Mouse (Mus musculus) liver, adult 2 months (tissue): ENCODE results near the gene Ptrh1. TPM values are rescaled to one million over a fixed set of nuclear protein-coding genes. Genes with fewer than 3 reads are reported as not detected.
A peak's percentile ranks its signal among the peaks of the same experiment; 100 is the strongest.

Source experiments
- DNase-seq: peaks from one replicate; pipeline ENCODE4 v3.0.0-alpha.2; 2011; ENCODE audit warnings: low read depth, low spot score; ENCODE audit errors: extremely low read depth
- H3K27ac ChIP-seq: fragments of 200-500 bp; replicated peaks from 2 replicates; pipeline ENCODE4 v1.5.1; 2012; ENCODE audit warnings: low read depth, mild to moderate bottlenecking, control low read depth, inconsistent platforms, low read length; ENCODE audit not compliant: insufficient read depth
- H3K27me3 ChIP-seq: fragments of 200-500 bp; 2 replicates; pipeline ENCODE4 v1.6.1; 2012; ENCODE audit warnings: mild to moderate bottlenecking, moderate library complexity, low read length, inconsistent platforms; ENCODE audit not compliant: control insufficient read depth, insufficient read depth
- H3K36me3 ChIP-seq: fragments of 200-500 bp; 2 replicates; pipeline ENCODE4 v1.6.1; 2012; ENCODE audit warnings: low read length, inconsistent platforms; ENCODE audit not compliant: control insufficient read depth, insufficient read depth
- H3K4me1 ChIP-seq: fragments of 200-500 bp; 2 replicates; pipeline ENCODE4 v1.6.1; 2011; ENCODE audit warnings: low read length; ENCODE audit not compliant: control insufficient read depth, insufficient read depth
- H3K4me3 ChIP-seq: fragments of 200-500 bp; 2 replicates; pipeline ENCODE4 v1.5.1; 2011; ENCODE audit warnings: low read depth, mild to moderate bottlenecking, control low read depth, low read length, moderate library complexity; ENCODE audit not compliant: insufficient read depth
- H3K79me2 ChIP-seq: fragments of 200-500 bp; 2 replicates; pipeline ENCODE4 v1.6.1; 2012; ENCODE audit warnings: inconsistent platforms, mild to moderate bottlenecking, low read length, moderate library complexity; ENCODE audit not compliant: control insufficient read depth, insufficient read depth
- H3K9ac ChIP-seq: fragments of 200-500 bp; 2 replicates; pipeline ENCODE4 v1.6.1; 2012; ENCODE audit warnings: low read depth, mild to moderate bottlenecking, control low read depth, inconsistent platforms, low read length
- CTCF ChIP-seq: fragments of 200-500 bp; IDR thresholded peaks from 2 replicates; pipeline ENCODE4 v1.5.1; 2011; ENCODE audit warnings: low read depth, low read length, control low read depth
- POLR2A ChIP-seq: fragments of 200-500 bp; IDR thresholded peaks from 2 replicates; pipeline ENCODE4 v1.6.1; 2011; ENCODE audit warnings: low read length, control low read depth; ENCODE audit not compliant: insufficient read depth; ENCODE audit errors: extremely low read depth
- WGBS: fragments of 180-500 bp; shearing (Covaris S2); methylation state at CpG from one replicate; pipeline ENCODE4 v1.1.7; 2018; 5-methylcytosine and 5-hydroxymethylcytosine counted together
- polyA plus RNA-seq: library from polyadenylated mRNA; depleted of rRNA; stranded (reverse); fragments of >200 nt; gene quantifications from 2 replicates; pipeline ENCODE4 v1.2.3, GENCODE M21; 2012
- total RNA-seq: library from RNA; depleted of rRNA; stranded (reverse); fragments of >200 nt; gene quantifications from 2 replicates; pipeline ENCODE4 v1.2.3, GENCODE M21; 2014

The Ptrh1 gene
- total and polyA plus RNA-seq, 2 experiments, result 1.2 to 2.3 TPM

DNA sequence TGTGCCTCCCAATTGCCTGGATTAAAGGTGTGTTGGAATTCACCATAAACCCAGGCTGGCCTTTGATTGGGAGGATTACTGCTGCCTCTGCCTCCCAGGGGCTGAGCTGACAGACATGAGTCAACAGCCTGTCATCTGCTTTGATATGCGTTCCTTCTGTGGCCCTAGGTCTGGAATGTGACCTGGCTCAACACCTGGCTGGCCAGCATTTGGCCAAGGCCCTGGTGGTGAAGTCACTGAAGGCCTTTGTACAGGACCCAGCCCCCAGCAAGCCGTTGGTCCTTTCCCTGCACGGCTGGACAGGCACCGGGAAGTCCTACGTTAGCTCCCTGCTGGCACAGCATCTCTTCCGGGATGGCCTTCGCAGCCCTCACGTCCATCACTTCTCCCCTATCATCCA lies 17.1 kb upstream of the Ptrh1 start:
- H3K27ac ChIP-seq, result no peak overlapping the region
- H3K4me3 ChIP-seq, result no peak overlapping the region
- whole genome bisulfite sequencing, result 56% methylated on average over 8 of the region's 8 CpGs
- no peaks in the 10 kb centered on the region for H3K4me1 ChIP-seq
- H3K27me3 ChIP-seq, result no peaks in the 10 kb centered on the region
- no peak for TF ChIP-seq POLR2A
- TF ChIP-seq CTCF, result no peak
- H3K36me3 ChIP-seq, result no peaks in the 10 kb centered on the region; the same call in 1 of the 2 replicates
- peak; percentile 42 for DNase-seq
- no peaks in the 10 kb centered on the region for H3K79me2 ChIP-seq
- H3K9ac ChIP-seq, result no peak overlapping the region

DNA sequence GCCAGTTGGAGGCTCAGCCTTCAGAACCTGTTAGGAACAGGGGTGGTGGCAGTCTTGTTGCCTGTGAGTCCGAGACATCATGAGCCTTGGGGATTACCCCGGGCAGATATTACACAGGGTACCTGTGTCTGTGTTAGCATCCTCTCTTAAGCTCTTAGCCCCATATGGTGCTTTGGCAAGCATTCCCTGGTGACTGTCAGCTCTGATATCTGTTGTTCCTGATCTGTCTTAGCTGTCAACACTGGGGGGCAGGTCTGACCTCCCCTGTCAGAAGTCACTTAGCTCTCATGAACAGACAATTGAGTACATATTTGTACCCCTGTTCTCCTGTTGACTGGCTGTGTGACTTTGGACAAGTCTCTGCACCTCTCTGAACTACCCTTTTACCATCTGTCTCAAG lies 16.6 kb upstream of the Ptrh1 start:
- WGBS, result 92% methylated on average over 2 of the region's 2 CpGs
- no peak for DNase-seq
- no peaks in the 10 kb centered on the region; the same call in 1 of the 2 replicates for H3K36me3 ChIP-seq
- H3K4me3 ChIP-seq, result no peak overlapping the region
- H3K27ac ChIP-seq, result no peak overlapping the region
- H3K79me2 ChIP-seq, result no peaks in the 10 kb centered on the region
- H3K27me3 ChIP-seq, result no peaks in the 10 kb centered on the region
- no peaks in the 10 kb centered on the region for H3K4me1 ChIP-seq
- TF ChIP-seq POLR2A (no peak), CTCF (no peak)
- no peak overlapping the region for H3K9ac ChIP-seq

DNA sequence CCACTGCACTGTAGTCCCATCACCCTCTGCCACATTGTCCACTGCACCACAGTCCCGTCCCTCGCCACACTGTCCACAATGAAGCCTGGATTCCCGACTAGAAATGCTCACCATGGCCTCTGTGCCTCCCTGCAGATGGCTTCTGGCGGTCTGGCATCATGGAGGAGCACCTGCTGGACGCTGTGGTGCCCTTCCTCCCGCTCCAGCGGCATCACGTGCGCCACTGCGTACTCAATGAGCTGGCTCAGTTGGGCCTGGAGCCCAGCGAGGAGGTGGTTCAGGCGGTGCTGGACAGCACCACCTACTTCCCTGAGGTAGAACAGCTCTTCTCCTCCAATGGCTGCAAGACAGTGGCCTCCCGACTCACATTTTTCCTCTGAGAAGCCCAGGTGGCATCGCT lies 14.2 kb upstream of the Ptrh1 start:
- Histone ChIP-seq H3K79me2 (no peaks in the 10 kb centered on the region), H3K9ac (no peak overlapping the region), H3K4me3 (no peak overlapping the region), H3K27me3 (no peaks in the 10 kb centered on the region), H3K36me3 (no peaks in the 10 kb centered on the region; the same call in 1 of the 2 replicates), H3K4me1 (no peaks in the 10 kb centered on the region), H3K27ac (no peak overlapping the region)
- DNase-seq, result no peak
- WGBS, result 94% methylated on average over 14 of the region's 14 CpGs
- TF ChIP-seq POLR2A, result no peak
- TF ChIP-seq CTCF, result no peak

DNA sequence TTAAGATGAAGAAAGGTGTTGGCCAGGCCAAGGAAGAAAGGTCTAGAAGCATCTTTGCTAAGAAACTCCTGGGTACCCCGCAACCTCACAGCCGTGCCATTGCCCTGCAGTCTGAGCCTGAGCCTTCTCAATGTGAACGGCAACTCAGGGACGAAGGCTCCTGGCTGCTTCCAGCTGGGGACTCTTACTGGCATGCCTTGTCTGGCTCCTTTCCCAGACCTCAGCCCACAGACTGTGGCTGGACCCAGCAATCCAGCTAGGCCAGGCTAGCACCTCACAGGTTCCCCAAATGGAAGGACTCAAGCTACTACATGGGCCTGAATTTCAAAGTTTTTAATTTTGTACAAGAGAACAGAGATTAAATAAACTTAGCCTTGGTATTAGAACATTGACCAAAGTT lies 13.7 kb upstream of the Ptrh1 start:
- WGBS, result 71% methylated on average over 4 of the region's 4 CpGs

DNA sequence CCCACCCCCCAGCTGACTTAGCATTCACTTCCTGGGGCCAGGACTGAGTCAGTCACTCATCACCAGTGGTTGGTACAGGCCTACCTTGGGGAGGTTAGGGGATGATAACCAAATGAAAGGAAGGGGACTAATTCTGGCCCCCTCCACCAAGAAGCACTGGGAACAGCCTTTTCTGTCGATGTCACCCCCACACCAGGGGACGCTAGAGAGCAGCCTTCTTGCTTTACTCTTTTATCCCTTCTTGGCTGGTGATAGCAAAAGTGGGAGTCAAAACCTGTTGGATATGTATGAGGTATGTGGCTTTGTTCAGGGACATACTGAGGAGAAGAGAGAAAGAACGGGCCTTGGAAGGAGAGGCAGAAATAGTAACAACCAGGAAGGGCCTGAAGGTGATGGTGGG lies 12.2 kb upstream of the Ptrh1 start:
- no peaks in the 10 kb centered on the region; the same call in 1 of the 2 replicates for H3K36me3 ChIP-seq
- no peaks in the 10 kb centered on the region for H3K27me3 ChIP-seq
- no peak for DNase-seq
- H3K4me3 ChIP-seq, result no peak overlapping the region
- no peak overlapping the region for H3K27ac ChIP-seq
- no peaks in the 10 kb centered on the region for H3K4me1 ChIP-seq
- no peak for TF ChIP-seq POLR2A
- TF ChIP-seq CTCF, result peak; percentile 42; the same call in 1 of the 2 replicates
- WGBS, result 89% methylated on average over 3 of the region's 3 CpGs
- no peak overlapping the region for H3K9ac ChIP-seq
- H3K79me2 ChIP-seq, result no peaks in the 10 kb centered on the region

More for the DNA sequence above, 13.7 kb upstream of the Ptrh1 start:
- Histone ChIP-seq H3K79me2 (no peaks in the 10 kb centered on the region), H3K4me3 (no peak overlapping the region), H3K4me1 (no peaks in the 10 kb centered on the region), H3K27ac (no peak overlapping the region), H3K36me3 (no peaks in the 10 kb centered on the region; the same call in 1 of the 2 replicates), H3K27me3 (no peaks in the 10 kb centered on the region), H3K9ac (no peak overlapping the region)
- TF ChIP-seq POLR2A, result no peak
- TF ChIP-seq CTCF, result no peak
- DNase-seq, result no peak

DNA sequence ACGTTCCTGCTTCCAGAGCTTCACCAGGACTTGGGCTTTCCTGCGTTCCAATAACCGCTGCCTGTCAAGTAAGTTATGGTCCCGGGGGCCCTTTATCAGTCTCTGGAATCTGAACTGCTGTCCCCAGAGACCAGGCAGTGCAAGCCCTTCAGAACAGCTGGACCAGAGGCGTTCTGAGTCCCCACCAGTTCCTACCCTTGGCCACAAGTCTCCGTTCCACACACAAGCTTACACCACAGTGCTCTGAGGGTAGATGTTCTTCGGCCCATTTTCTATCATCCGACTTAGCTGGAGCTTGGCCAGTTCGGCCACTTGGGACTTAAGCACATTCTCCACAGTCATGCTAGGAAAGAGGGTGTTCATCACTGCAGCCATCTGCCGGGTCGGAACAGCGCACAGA lies 8.3 kb upstream of the Ptrh1 start:
- no peak for DNase-seq
- H3K27me3 ChIP-seq, result no peaks in the 10 kb centered on the region
- no peaks in the 10 kb centered on the region for H3K79me2 ChIP-seq
- H3K4me3 ChIP-seq, result no peak overlapping the region
- no peak overlapping the region for H3K9ac ChIP-seq
- peaks cover 5% of the 10 kb centered on the region for H3K4me1 ChIP-seq
- H3K36me3 ChIP-seq, result no peaks in the 10 kb centered on the region
- 87% methylated on average over 12 of the region's 12 CpGs for WGBS
- no peak overlapping the region for H3K27ac ChIP-seq
- TF ChIP-seq POLR2A (no peak), CTCF (no peak)
